Mouse (Mus musculus): ENCODE measurements around the gene Olfr93.
"Not testable (repeated sequence)": the region's sequence is repeated elsewhere in the genome, so short reads cannot be mapped to it uniquely, and the experiment has no call there.

The Olfr93 gene

DNA sequence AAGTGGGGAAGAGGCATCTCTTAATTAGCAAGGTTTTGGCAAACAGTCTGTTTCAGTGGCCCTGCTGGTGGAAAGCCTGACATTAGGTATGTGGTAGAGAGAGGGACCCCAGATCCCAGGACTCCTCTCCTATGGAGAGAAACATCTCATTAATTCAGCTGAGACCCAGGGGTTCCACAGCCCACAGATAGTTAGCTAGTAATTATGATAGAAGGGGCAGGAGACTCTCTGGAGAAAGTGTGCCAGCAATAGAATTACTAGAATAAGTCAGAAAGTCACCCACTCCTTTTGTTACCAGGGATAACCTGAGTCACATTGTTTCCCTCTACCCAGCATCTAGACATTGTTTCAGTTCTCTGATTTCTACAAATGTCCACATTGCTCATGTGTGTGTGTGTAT lies at the start of gene Olfr93:
TSS of gene Olfr93 (minus strand) at position 101 of the 400 bp plus-strand sequence.
- no peak for DNase-seq

DNA sequence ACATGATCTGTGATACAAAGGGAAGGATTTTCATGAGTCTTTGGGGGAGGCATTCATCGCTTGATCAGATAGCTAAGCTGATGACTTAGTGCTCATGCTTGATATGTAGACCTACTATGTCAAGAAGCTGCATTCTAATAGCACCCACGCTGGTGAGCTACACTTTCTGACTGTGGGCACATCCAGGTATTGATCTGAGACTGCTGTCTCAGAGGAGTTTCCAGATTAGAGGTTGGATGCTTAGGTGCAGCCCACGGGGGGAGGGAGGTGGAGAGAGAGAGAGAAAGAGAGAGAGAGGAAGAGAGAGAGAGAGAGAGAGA lies 42.6 kb upstream of the Olfr93 start:
- DNase-seq = no peak

GRCm38 (mm10) chr17:37203206-37203916 lies 42.1 kb upstream of the Olfr93 start:
- DNase-seq = peak; percentile 77

DNA sequence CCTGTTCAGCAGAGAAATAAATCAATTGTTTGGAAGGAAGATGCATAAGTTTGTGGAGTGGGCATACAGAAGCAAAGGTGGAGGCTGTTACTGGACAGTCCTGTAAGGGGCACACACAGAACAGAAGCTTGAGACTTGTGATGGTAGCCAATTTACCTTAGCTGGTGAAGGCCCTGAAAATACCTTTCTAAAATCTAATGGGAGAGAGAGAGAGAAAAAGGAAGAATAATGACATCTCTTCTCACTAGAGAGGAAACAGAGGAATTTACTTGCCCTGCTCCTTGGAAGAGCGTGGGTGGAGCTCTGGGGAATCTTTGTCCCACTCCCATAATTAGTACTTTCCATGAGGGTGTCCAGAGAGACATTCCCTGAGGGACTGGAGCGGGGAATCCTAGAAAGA lies 39.6 kb upstream of the Olfr93 start, which contains the start of gene Olfr94:
TSS of gene Olfr94 (minus strand) at position 101 of the 400 bp plus-strand sequence.
- no peak for DNase-seq

- peak; percentile 47 for DNase-seq
Observed at GRCm38 (mm10) chr17:37196845-37197724, 35.8 kb upstream of the Olfr93 start.

DNA sequence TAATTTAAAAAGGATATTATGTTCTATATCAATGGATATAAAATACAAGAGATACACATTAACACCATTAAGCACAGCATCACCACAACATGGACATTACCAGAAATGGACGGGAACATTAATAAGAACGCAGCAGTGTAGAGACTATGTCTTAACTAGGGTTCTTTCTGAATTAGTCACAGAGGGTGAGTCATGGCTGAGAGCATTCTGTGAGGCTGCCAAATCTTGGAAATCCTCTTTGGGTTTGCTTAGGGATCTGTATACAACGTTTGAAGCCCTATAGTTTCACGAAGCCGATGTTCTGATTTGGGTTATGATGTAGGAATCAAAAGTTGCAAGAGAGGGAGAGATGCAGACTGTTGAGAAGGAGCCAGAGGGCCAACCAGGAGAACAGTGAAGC lies 33.5 kb upstream of the Olfr93 start:
- no peak for DNase-seq

DNA sequence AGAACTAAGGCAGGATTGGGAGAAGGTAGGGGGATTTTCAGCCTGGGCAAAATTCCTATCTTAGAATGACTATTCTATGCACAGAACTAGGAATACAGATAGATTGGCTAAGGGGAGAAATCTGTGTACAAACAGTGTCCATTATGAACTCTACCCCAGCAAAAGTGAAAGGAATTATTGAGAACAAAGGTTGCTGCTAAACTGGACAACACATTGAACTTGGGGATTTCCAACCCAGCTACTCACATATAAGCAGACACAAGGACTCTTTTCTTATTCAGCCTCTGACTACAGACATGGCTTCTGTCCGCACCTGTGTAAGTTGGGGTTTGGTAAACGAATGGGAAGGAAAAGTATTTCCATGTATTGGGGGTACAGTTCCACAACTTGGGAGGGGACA lies 32.4 kb upstream of the Olfr93 start, which contains the start of gene Ubd:
TSS of gene Ubd (plus strand) at position 237 of the 400 bp plus-strand sequence.
- DNase-seq = no peak

GRCm38 (mm10) chr17:37193032-37193431 lies 31.7 kb upstream of the Olfr93 start:
- no peak for DNase-seq

GRCm38 (mm10) chr17:37190711-37191110 lies 29.4 kb upstream of the Olfr93 start:
- DNase-seq = no peak

GRCm38 (mm10) chr17:37185474-37185873 lies 24.2 kb upstream of the Olfr93 start:
- DNase-seq = no peak

DNA sequence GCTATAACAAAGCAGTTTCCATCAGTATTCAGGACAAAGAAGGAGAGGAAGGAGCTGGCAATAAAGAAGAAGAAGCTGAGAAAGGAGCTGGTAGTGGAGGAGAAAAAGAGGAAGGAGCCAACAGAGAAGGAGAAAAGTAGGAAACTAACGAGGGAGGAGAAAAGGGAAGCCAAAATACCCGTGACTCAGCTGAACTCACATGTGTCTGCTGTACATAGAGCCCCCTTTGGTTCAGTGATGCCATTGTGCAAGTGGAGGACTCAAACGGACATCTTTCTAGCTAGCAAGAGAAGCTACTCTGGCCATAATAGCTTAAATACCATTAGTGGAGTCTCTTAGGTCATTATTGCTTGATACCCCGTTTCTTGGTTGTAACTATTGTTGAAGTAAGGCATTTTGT lies 29.9 kb downstream of the Olfr93 start:
- not testable (repeated sequence) for DNase-seq

DNA sequence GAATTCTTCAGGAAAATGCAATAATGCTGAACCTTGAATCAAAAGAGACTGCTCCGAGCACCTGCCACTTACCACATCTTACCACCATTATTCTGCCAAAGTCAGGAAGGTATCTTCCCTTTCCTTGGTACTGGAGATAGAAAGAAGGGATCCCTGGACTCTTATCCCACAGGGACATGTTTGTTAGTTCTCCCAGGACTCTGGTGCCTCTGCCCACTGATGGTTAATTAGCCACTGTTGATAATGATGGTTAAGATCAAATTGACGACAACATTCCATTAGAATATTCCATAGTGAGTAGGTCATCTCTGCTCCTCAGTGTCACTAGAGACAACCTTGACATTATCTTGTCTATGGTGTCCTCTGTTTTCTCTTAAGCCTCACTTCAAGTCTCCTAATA lies 41.3 kb downstream of the Olfr93 start, which contains the start of gene Olfr92:
TSS of gene Olfr92 (minus strand) at position 101 of the 400 bp plus-strand sequence.
- DNase-seq = no peak

DNA sequence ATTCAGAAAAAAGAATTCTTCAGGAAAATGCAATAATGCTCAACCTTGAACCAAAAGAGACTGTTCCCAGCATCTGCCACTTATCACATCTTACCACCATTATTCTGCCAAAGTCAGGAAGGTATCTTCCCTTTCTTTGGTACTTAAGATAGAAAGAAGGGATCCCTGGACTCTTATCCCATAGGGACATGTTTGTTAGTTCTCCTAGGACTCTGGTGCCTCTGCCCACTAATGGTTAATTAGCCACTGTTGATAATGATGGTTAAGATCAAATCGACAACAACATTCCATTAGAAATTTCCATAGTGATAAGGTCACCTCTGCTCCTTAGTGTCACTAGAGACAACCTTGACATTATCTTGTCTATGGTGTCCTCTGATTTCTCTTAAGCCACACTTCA lies 63.1 kb downstream of the Olfr93 start, which contains the start of gene Olfr91:
TSS of gene Olfr91 (minus strand) at position 101 of the 400 bp plus-strand sequence.
- DNase-seq = no peak

DNA sequence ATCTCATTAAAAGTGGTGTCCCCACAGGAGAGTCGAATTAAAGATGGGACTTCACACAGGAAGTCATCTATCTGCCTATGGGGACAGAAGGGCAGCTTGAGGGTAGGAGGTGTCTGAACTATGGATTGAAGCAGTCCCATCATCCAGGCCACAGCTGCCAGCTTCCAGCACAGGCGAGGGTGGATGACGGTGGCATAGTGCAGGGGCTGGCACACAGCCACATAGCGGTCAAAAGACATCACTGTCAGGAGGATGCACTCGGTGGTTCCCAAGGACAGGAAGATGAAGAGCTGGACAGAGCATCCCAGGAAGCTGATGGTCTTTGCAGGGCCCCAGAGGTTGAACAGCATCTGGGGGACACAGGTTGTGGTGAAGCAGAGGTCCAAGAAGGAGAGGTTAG lies 68.0 kb downstream of the Olfr93 start:
- DNase-seq = no peak

DNA sequence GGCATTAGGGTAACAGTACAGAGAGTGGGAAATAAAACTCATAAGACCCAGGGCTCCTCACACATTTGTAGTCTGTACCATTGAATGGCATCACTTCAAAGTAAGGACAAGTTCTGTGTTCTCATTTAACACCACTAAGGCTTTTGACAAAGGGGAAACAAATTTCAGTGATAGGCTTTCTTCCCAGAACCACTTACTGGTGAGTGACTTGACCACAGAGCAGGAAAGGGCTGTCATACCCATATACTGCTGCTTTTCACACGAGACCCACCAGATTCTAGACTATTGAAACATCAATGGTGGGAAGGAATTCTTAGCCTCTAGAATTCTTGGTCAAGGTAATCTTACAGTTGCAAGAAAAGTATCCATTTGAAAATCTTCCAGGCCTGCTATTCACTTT lies 69.1 kb downstream of the Olfr93 start:
- DNase-seq = no peak
